Mouse (Mus musculus) stomach, embryonic 16.5 days (tissue): Measurements from ENCODE around the gene Usp7. TPM values are rescaled to one million over a fixed set of nuclear protein-coding genes. Genes with fewer than 3 reads are reported as not detected.

ENCODE experiments used
- ATAC-seq: fragments of 200-750 bp; cut with Nextera tagmentation; 2 replicates; pipeline ENCODE4 v1.8.0; 2017; ENCODE audit warnings: moderate number of reproducible peaks, moderate TSS enrichment; ENCODE audit not compliant: insufficient read depth, low FRiP score
- H3K27ac ChIP-seq: fragments of 300-500 bp; sonication (generic); 2 replicates; pipeline ENCODE4 v1.5.1; 2014; ENCODE audit warnings: low read length
- H3K27me3 ChIP-seq: fragments of 300-500 bp; sonication (generic); 2 replicates; pipeline ENCODE4 v1.6.1; 2014; ENCODE audit warnings: low read length, control low read depth, mixed read lengths; ENCODE audit not compliant: control insufficient read depth, insufficient read depth
- H3K36me3 ChIP-seq: fragments of 300-500 bp; sonication (generic); 2 replicates; pipeline ENCODE4 v1.6.1; 2014; ENCODE audit warnings: low read length; ENCODE audit not compliant: control insufficient read depth, insufficient read depth
- H3K4me1 ChIP-seq: fragments of 300-500 bp; sonication (generic); 2 replicates; pipeline ENCODE4 v1.6.1; 2014; ENCODE audit warnings: low read length, control low read depth, mixed read lengths; ENCODE audit not compliant: control insufficient read depth, insufficient read depth
- H3K4me2 ChIP-seq: fragments of 300-500 bp; sonication (generic); 2 replicates; pipeline ENCODE4 v1.6.1; 2014; ENCODE audit warnings: low read depth, low read length, mixed read lengths
- H3K4me3 ChIP-seq: fragments of 300-500 bp; sonication (generic); replicated peaks from 2 replicates; pipeline ENCODE4 v1.5.1; 2014; ENCODE audit warnings: mild to moderate bottlenecking, low read length
- H3K9ac ChIP-seq: fragments of 300-500 bp; sonication (generic); 2 replicates; pipeline ENCODE4 v1.6.1; 2014; ENCODE audit warnings: low read length
- H3K9me3 ChIP-seq: fragments of 300-500 bp; sonication (generic); replicated peaks from 2 replicates; pipeline ENCODE4 v1.6.1; 2016; ENCODE audit warnings: low read length, control low read depth; ENCODE audit not compliant: control insufficient read depth
- WGBS: fragments of 180-500 bp; shearing (Covaris S2); extraction: QIAGEN DNeasy Blood & Tissue Kit; methylation state at CpG from one replicate; pipeline ENCODE4 v1.1.7; 2014; 5-methylcytosine and 5-hydroxymethylcytosine counted together
- polyA plus RNA-seq: library from polyadenylated mRNA; unstranded; fragments of >200 nt; fragmentation: Nextera tagmentation; extraction: Ambion mirVana; gene quantifications from 2 replicates; pipeline ENCODE4 v1.2.1, GENCODE M21; 2015

Usp7 gene
- polyA plus RNA-seq, 1 experiment from 2014 or later, result 24.4 TPM

DNA sequence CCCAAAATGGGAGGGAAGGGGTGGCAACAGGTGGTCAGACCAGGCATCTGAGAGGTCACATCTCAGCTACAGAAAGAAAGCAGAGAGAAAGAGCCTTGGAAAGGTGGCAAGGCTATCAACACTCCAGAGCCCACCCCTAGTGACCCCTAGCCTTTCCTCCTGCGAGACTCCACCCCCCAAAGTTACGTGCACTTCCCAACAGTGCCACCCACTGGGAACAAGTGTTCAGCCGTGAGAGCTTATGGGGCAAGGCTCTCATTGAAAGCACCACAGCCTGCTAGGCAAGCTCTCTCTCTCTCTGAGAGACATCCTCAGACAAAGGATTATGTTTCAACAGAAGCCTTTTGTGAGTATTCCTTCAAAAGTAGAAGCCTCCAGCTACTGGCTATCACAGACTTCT is 2.8 kb upstream of the Usp7 start:
- no peaks in the 10 kb centered on the region for H3K27me3 ChIP-seq
- H3K9ac ChIP-seq, result no peak overlapping the region
- 0 out of 2 replicates have a peak, but pooled peaks cover under 1% of the 10 kb centered on the region for H3K9me3 ChIP-seq
- H3K4me3 ChIP-seq, result no peak overlapping the region
- no peaks in the 10 kb centered on the region for H3K36me3 ChIP-seq
- WGBS, result 11% methylated on average over 3 of the region's 3 CpGs
- no peak overlapping the region for H3K27ac ChIP-seq
- no peaks in the 10 kb centered on the region for H3K4me1 ChIP-seq
- no peak overlapping the region for H3K4me2 ChIP-seq
- no peak for ATAC-seq

DNA sequence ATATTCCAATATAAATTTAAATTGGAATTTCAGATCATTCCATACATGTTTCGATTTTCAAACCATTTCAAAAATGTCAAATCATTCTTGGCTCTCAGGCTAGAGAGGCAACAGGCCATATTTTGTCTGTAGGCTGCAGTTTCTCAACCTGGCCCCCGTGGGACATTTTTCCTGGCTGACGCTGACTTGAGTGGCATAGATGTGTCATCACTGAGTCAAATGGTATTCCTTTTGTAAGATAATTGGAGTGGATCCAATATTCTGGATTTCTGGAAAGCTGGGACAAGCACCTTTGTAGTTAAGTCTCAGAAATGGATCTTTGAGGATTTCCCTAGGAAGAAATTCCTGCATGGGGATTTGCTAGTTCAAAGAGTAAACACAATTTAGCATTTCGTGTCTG is 1.2 kb downstream of the Usp7 start:
- Histone ChIP-seq H3K4me3 (no peak overlapping the region), H3K9ac (no peak overlapping the region), H3K9me3 (no peaks in the 10 kb centered on the region), H3K36me3 (no peaks in the 10 kb centered on the region), H3K27me3 (no peaks in the 10 kb centered on the region), H3K4me1 (no peaks in the 10 kb centered on the region), H3K27ac (no peak overlapping the region), H3K4me2 (no peak overlapping the region)
- no peak for ATAC-seq
- whole genome bisulfite sequencing, result 83% methylated on average over 4 of the region's 4 CpGs

DNA sequence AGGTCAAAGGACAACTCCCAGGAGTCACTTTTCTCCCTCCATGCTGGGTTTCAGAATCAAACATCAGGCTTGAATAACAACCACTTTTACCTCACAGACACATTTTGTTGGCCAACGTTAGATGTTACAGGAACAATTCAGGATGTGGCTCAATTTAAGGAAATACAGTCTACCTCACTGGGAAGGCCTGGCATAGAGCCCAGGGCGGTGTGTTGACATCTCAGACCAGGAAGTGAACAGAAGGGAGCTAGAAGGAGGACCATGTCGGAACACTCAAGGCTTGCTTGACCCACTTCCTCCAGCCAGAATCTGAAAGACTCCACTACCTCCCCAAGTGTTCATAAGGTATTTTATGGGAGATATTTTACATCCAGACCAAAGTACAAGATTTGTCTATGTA is 7.4 kb downstream of the Usp7 start:
- Histone ChIP-seq H3K4me3 (no peak overlapping the region), H3K27me3 (no peaks in the 10 kb centered on the region), H3K9ac (no peak overlapping the region), H3K4me2 (no peak overlapping the region), H3K4me1 (no peaks in the 10 kb centered on the region), H3K27ac (no peak overlapping the region), H3K9me3 (no peaks in the 10 kb centered on the region), H3K36me3 (no peaks in the 10 kb centered on the region)
- WGBS, result 51% methylated on average over 3 of the region's 3 CpGs
- ATAC-seq, result no peak

DNA sequence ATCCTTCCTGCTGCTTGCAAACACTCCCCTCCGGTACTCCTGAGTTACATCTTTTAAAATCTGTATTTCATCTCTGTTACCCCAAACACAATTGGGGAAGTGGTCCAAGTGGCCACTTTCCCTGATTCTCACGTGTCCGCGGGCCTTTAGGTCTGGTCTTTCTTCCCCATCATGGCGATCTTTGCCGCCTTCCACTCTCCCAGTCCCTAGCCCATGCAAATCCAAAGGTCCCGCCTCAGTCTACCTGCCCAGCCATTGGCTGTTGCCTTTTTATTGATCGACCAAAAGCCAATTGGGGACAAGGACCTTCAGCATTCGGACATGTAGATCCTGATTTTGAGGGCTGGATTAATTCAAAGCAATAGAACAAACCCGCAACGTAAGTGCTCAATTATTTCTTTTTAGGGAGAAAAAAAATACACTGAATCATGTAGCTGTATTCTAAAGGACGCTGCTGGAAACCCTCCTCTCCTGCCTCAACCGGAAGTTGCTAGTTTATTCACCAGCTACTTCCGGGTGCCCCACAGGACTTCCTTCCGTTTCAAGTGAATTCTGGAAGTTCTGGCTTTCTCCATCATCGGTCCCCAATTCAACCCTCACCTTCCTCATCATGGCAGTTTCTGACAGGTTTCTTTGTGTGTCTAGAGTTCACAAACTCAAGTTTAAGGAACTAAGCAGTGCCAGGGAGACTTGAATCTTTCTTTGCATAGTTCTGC is 8.8 kb downstream of the Usp7 start:
- Histone ChIP-seq H3K9me3 (no peaks in the 10 kb centered on the region), H3K4me2 (no peak overlapping the region), H3K27me3 (no peaks in the 10 kb centered on the region), H3K9ac (no peak overlapping the region), H3K4me1 (no peaks in the 10 kb centered on the region), H3K27ac (no peak overlapping the region), H3K36me3 (no peaks in the 10 kb centered on the region), H3K4me3 (no peak overlapping the region)
- ATAC-seq, result no peak
- WGBS, result 78% methylated on average over 16 of the region's 16 CpGs

DNA sequence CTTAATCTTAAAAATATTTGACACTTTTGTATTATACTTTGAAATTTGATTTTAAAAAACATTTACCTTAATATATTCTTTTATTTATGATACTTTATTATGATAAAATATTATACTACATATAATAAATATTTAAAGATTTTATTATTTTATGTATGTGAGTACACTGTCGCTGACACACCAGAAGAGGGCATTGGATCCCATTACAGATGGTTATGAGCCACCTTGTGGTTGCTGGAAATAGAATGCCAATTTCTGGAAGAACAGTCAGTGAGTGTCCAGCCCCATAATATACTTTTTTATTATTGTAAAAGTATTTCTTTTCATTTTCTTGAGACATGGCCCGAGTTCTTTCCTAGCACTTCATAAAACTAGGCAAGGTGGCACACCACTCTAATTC is 10.4 kb downstream of the Usp7 start:
- ATAC-seq, result no peak
- Histone ChIP-seq H3K4me1 (no peaks in the 10 kb centered on the region), H3K36me3 (no peaks in the 10 kb centered on the region), H3K4me3 (no peak overlapping the region), H3K27ac (no peak overlapping the region), H3K4me2 (no peak overlapping the region), H3K9ac (no peak overlapping the region), H3K27me3 (no peaks in the 10 kb centered on the region), H3K9me3 (no peaks in the 10 kb centered on the region)
- 86% methylated on average over 2 of the region's 2 CpGs for WGBS

DNA sequence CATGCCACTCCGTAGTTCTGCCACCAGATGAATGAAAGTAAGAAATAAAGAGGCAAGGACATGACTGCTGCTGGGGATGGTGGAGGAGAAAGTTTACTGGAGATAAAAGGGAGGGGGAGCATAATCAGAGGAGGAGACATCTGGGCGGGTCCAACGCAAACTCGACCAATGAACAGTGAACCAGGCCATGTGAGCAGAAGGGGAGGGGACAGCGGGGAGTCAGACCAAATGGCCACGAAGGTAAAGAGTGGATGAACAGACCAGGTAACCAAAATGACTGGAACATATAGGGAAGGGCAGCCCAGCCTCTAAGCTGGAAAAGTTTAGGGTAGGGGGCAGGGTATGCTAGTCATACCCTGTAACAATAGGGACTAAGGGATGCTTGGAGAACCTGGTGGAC is 10.9 kb downstream of the Usp7 start:
- 60% methylated on average over 6 of the region's 6 CpGs for WGBS
- Histone ChIP-seq H3K9me3 (no peaks in the 10 kb centered on the region), H3K36me3 (no peaks in the 10 kb centered on the region), H3K4me1 (no peaks in the 10 kb centered on the region), H3K27ac (no peak overlapping the region), H3K27me3 (no peaks in the 10 kb centered on the region), H3K4me3 (no peak overlapping the region), H3K9ac (no peak overlapping the region), H3K4me2 (no peak overlapping the region)
- no peak for ATAC-seq

DNA sequence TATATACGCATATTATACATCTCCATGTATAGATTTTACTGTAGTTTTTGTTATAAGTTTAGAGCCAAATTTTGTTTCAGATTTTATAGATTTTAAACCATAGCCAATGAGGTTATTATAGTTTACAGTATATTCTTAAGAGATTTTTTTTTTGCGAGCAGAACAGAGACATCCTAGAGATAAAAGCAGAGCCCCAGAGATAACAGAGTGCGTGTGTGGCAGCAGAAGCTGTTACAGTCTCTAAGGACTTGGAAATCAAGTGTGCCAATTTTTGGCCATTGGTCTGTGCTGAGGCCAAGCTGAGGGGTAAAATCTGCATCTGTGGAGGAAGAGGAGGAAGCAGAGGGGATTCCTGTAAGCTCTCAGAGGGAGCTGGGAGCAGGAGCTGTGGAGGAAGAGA is 11.9 kb downstream of the Usp7 start:
- no peak for ATAC-seq
- no peaks in the 10 kb centered on the region for H3K9me3 ChIP-seq
- no peaks in the 10 kb centered on the region for H3K27me3 ChIP-seq
- H3K9ac ChIP-seq, result no peak overlapping the region
- no peaks in the 10 kb centered on the region for H3K4me1 ChIP-seq
- H3K4me2 ChIP-seq, result no peak overlapping the region
- H3K36me3 ChIP-seq, result no peaks in the 10 kb centered on the region
- no peak overlapping the region for H3K27ac ChIP-seq
- 67% methylated on average over 3 of the region's 3 CpGs for WGBS
- no peak overlapping the region for H3K4me3 ChIP-seq

DNA sequence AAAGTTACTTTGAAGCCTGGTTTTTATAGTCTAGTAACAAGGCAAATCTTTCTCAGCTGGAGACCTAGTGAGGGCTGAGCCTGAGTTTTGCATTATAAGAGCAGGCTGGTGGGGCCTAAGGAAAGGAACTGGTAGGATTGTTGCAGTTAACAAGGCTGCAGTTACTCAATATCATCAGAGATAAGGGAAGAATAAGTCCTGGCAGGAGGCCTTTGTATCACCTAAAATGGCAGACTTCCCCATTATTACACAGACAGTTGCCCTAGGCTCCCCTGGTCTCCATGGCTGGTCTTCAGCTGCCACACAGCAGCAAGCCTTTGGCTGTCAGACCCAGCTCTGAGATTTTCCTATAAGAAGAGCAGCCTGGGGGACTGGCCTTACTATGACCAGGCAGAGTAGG is 13.4 kb downstream of the Usp7 start:
- no peak for ATAC-seq
- no peak overlapping the region for H3K9ac ChIP-seq
- H3K27ac ChIP-seq, result no peak overlapping the region
- no peak overlapping the region for H3K4me3 ChIP-seq
- H3K4me1 ChIP-seq, result no peaks in the 10 kb centered on the region
- H3K27me3 ChIP-seq, result no peaks in the 10 kb centered on the region
- H3K4me2 ChIP-seq, result no peak overlapping the region
- H3K9me3 ChIP-seq, result no peaks in the 10 kb centered on the region
- no peaks in the 10 kb centered on the region for H3K36me3 ChIP-seq

DNA sequence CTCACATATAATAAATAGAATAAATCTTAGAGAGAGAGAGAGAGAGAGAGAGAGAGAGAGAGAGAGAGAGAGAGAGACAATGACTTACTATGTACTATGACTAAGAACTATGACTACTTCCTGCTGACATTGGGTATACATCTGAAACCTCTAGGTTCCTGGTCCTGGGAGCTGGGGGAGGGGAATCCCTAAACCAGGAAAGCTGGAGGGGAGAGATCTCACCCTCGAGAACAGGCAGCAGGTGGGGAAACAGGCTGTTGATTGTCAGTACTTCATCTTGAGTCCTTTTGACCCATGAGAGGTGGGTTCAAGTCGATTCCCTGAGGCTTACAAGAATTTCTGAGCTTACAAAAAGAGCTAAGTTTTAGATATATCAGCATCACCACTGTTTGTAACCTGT is 14.9 kb downstream of the Usp7 start:
- H3K4me1 ChIP-seq, result no peaks in the 10 kb centered on the region
- ATAC-seq, result no peak
- WGBS, result 49% methylated on average over 2 of the region's 2 CpGs

More for the DNA sequence above, 14.9 kb downstream of the Usp7 start:
- H3K27ac ChIP-seq, result no peak overlapping the region
- no peaks in the 10 kb centered on the region for H3K27me3 ChIP-seq
- no peak overlapping the region for H3K9ac ChIP-seq
- H3K4me3 ChIP-seq, result no peak overlapping the region
- H3K36me3 ChIP-seq, result no peaks in the 10 kb centered on the region
- H3K4me2 ChIP-seq, result no peak overlapping the region
- H3K9me3 ChIP-seq, result no peaks in the 10 kb centered on the region
